Mouse (Mus musculus): ENCODE data around the gene Fbxl2. TPM values are rescaled to one million over a fixed set of nuclear protein-coding genes. Genes with fewer than 3 reads are reported as not detected.
A peak's percentile ranks its signal among the peaks of the same experiment; 100 is the strongest.

Fbxl2 gene
- polyA plus RNA-seq, 1 experiment from 2014 or later = 3.7 TPM

GRCm38 (mm10) chr9:113974945-113975344, 71.0 kb downstream of the Fbxl2 start:
- ATAC-seq (replicated peaks; ENCODE audit: low FRiP score, low TSS enrichment, low read depth) = no peak
- Histone ChIP-seq H3K27me3 (replicated peaks; ENCODE audit: control insufficient read depth, insufficient read depth, low read length) (no peaks in the 10 kb centered on the region), H3K4me2 (ENCODE audit: low read length) (no peak overlapping the region), H3K9me3 (ENCODE audit: control insufficient read depth, low read length) (no peaks in the 10 kb centered on the region), H3K9ac (ENCODE audit: low read length) (no peak overlapping the region), H3K36me3 (ENCODE audit: control insufficient read depth, insufficient read depth, low read length) (peaks cover 89% of the 10 kb centered on the region), H3K4me1 (replicated peaks; ENCODE audit: control insufficient read depth, insufficient read depth, low read length) (no peaks in the 10 kb centered on the region), H3K27ac (ENCODE audit: low read depth) (no peak overlapping the region), H3K4me3 (ENCODE audit: low read depth, low read length) (no peak overlapping the region)
- no peak for DNase-seq (ENCODE audit: low spot score)
- 84% methylated on average over 4 of the region's 4 CpGs for WGBS

GRCm38 (mm10) chr9:113973857-113974256, 72.1 kb downstream of the Fbxl2 start:
- peaks cover 89% of the 10 kb centered on the region for H3K36me3 ChIP-seq (ENCODE audit: control insufficient read depth, insufficient read depth, low read length)

GRCm38 (mm10) chr9:113971615-113972014, 74.4 kb downstream of the Fbxl2 start:
- H3K27me3 ChIP-seq (replicated peaks; ENCODE audit: control insufficient read depth, insufficient read depth, low read length) = no peaks in the 10 kb centered on the region
- WGBS = 64% methylated on average over 8 of the region's 8 CpGs
- H3K9me3 ChIP-seq (ENCODE audit: control insufficient read depth, low read length) = no peaks in the 10 kb centered on the region
- no peaks in the 10 kb centered on the region for H3K4me1 ChIP-seq (replicated peaks; ENCODE audit: control insufficient read depth, insufficient read depth, low read length)
- peak; percentile 44 for DNase-seq (ENCODE audit: low spot score)
- H3K4me2 ChIP-seq (ENCODE audit: low read length) = no peak overlapping the region
- no peak for ATAC-seq (replicated peaks; ENCODE audit: low FRiP score, low TSS enrichment, low read depth)
- H3K36me3 ChIP-seq (ENCODE audit: control insufficient read depth, insufficient read depth, low read length) = peaks cover 90% of the 10 kb centered on the region
- H3K4me3 ChIP-seq (ENCODE audit: low read depth, low read length) = no peak overlapping the region
- H3K27ac ChIP-seq (ENCODE audit: low read depth) = no peak overlapping the region
- H3K9ac ChIP-seq (ENCODE audit: low read length) = no peak overlapping the region

More at GRCm38 (mm10) chr9:113973857-113974256, 72.1 kb downstream of the Fbxl2 start:
- no peaks in the 10 kb centered on the region for H3K9me3 ChIP-seq (ENCODE audit: control insufficient read depth, low read length)
- no peak overlapping the region for H3K9ac ChIP-seq (ENCODE audit: low read length)
- H3K27me3 ChIP-seq (replicated peaks; ENCODE audit: control insufficient read depth, insufficient read depth, low read length) = no peaks in the 10 kb centered on the region
- no peak for ATAC-seq (replicated peaks; ENCODE audit: low FRiP score, low TSS enrichment, low read depth)
- H3K27ac ChIP-seq (ENCODE audit: low read depth) = no peak overlapping the region
- H3K4me2 ChIP-seq (ENCODE audit: low read length) = no peak overlapping the region
- no peaks in the 10 kb centered on the region for H3K4me1 ChIP-seq (replicated peaks; ENCODE audit: control insufficient read depth, insufficient read depth, low read length)
- WGBS = 91% methylated on average over 4 of the region's 4 CpGs
- no peak overlapping the region for H3K4me3 ChIP-seq (ENCODE audit: low read depth, low read length)
- DNase-seq (ENCODE audit: low spot score) = no peak

- Histone ChIP-seq H3K4me2 (ENCODE audit: low read length) (no peak overlapping the region), H3K36me3 (ENCODE audit: control insufficient read depth, insufficient read depth, low read length) (peaks cover 90% of the 10 kb centered on the region)
- 90% methylated on average over 14 of the region's 14 CpGs for WGBS
These were observed 76.0 kb downstream of the Fbxl2 start for GRCm38 (mm10) chr9:113970041-113970440.

GRCm38 (mm10) chr9:113969399-113969798, 76.6 kb downstream of the Fbxl2 start:
- WGBS = 95% methylated on average over 8 of the region's 8 CpGs

More at GRCm38 (mm10) chr9:113970041-113970440, 76.0 kb downstream of the Fbxl2 start:
- ATAC-seq (replicated peaks; ENCODE audit: low FRiP score, low TSS enrichment, low read depth) (no peak), DNase-seq (ENCODE audit: low spot score) (peak; percentile 49)
- Histone ChIP-seq H3K27me3 (replicated peaks; ENCODE audit: control insufficient read depth, insufficient read depth, low read length) (no peaks in the 10 kb centered on the region), H3K27ac (ENCODE audit: low read depth) (no peak overlapping the region), H3K4me3 (ENCODE audit: low read depth, low read length) (no peak overlapping the region), H3K4me1 (replicated peaks; ENCODE audit: control insufficient read depth, insufficient read depth, low read length) (no peaks in the 10 kb centered on the region), H3K9ac (ENCODE audit: low read length) (no peak overlapping the region), H3K9me3 (ENCODE audit: control insufficient read depth, low read length) (no peaks in the 10 kb centered on the region)

GRCm38 (mm10) chr9:113968967-113969366, 77.0 kb downstream of the Fbxl2 start:
- H3K4me2 ChIP-seq (ENCODE audit: low read length) = no peak overlapping the region
- no peaks in the 10 kb centered on the region for H3K9me3 ChIP-seq (ENCODE audit: control insufficient read depth, low read length)
- DNase-seq (ENCODE audit: low spot score) (no peak), ATAC-seq (replicated peaks; ENCODE audit: low FRiP score, low TSS enrichment, low read depth) (no peak)
- no peak overlapping the region for H3K9ac ChIP-seq (ENCODE audit: low read length)
- no peaks in the 10 kb centered on the region for H3K27me3 ChIP-seq (replicated peaks; ENCODE audit: control insufficient read depth, insufficient read depth, low read length)
- H3K27ac ChIP-seq (ENCODE audit: low read depth) = no peak overlapping the region
- no peaks in the 10 kb centered on the region for H3K4me1 ChIP-seq (replicated peaks; ENCODE audit: control insufficient read depth, insufficient read depth, low read length)
- H3K4me3 ChIP-seq (ENCODE audit: low read depth, low read length) = no peak overlapping the region
- H3K36me3 ChIP-seq (ENCODE audit: control insufficient read depth, insufficient read depth, low read length) = peaks cover 90% of the 10 kb centered on the region
- WGBS = 87% methylated on average over 7 of the region's 7 CpGs

More at GRCm38 (mm10) chr9:113969399-113969798, 76.6 kb downstream of the Fbxl2 start:
- no peaks in the 10 kb centered on the region for H3K4me1 ChIP-seq (replicated peaks; ENCODE audit: control insufficient read depth, insufficient read depth, low read length)
- H3K27me3 ChIP-seq (replicated peaks; ENCODE audit: control insufficient read depth, insufficient read depth, low read length) = no peaks in the 10 kb centered on the region
- no peak overlapping the region for H3K27ac ChIP-seq (ENCODE audit: low read depth)
- H3K9me3 ChIP-seq (ENCODE audit: control insufficient read depth, low read length) = no peaks in the 10 kb centered on the region
- H3K4me2 ChIP-seq (ENCODE audit: low read length) = no peak overlapping the region
- H3K4me3 ChIP-seq (ENCODE audit: low read depth, low read length) = no peak overlapping the region
- no peak overlapping the region for H3K9ac ChIP-seq (ENCODE audit: low read length)
- DNase-seq (ENCODE audit: low spot score) (no peak), ATAC-seq (replicated peaks; ENCODE audit: low FRiP score, low TSS enrichment, low read depth) (no peak)
- peaks cover 90% of the 10 kb centered on the region for H3K36me3 ChIP-seq (ENCODE audit: control insufficient read depth, insufficient read depth, low read length)

- Histone ChIP-seq H3K4me3 (ENCODE audit: low read depth, low read length) (no peak overlapping the region), H3K9me3 (ENCODE audit: control insufficient read depth, low read length) (no peaks in the 10 kb centered on the region), H3K4me2 (ENCODE audit: low read length) (no peak overlapping the region), H3K4me1 (replicated peaks; ENCODE audit: control insufficient read depth, insufficient read depth, low read length) (no peaks in the 10 kb centered on the region), H3K36me3 (ENCODE audit: control insufficient read depth, insufficient read depth, low read length) (peaks cover 93% of the 10 kb centered on the region), H3K9ac (ENCODE audit: low read length) (no peak overlapping the region), H3K27ac (ENCODE audit: low read depth) (no peak overlapping the region), H3K27me3 (replicated peaks; ENCODE audit: control insufficient read depth, insufficient read depth, low read length) (no peaks in the 10 kb centered on the region)
- WGBS = 92% methylated on average over 4 of the region's 4 CpGs
- no peak for DNase-seq (ENCODE audit: low spot score)
- ATAC-seq (replicated peaks; ENCODE audit: low FRiP score, low TSS enrichment, low read depth) = no peak
These were observed 79.2 kb downstream of the Fbxl2 start for GRCm38 (mm10) chr9:113966838-113967237.

- Histone ChIP-seq H3K4me2 (ENCODE audit: low read length) (no peak overlapping the region), H3K9ac (ENCODE audit: low read length) (no peak overlapping the region), H3K9me3 (ENCODE audit: control insufficient read depth, low read length) (no peaks in the 10 kb centered on the region), H3K4me3 (ENCODE audit: low read depth, low read length) (no peak overlapping the region), H3K4me1 (replicated peaks; ENCODE audit: control insufficient read depth, insufficient read depth, low read length) (no peaks in the 10 kb centered on the region), H3K27me3 (replicated peaks; ENCODE audit: control insufficient read depth, insufficient read depth, low read length) (no peaks in the 10 kb centered on the region), H3K36me3 (ENCODE audit: control insufficient read depth, insufficient read depth, low read length) (peaks cover 89% of the 10 kb centered on the region), H3K27ac (ENCODE audit: low read depth) (no peak overlapping the region)
- DNase-seq (ENCODE audit: low spot score) (no peak), ATAC-seq (replicated peaks; ENCODE audit: low FRiP score, low TSS enrichment, low read depth) (no peak)
- 91% methylated on average over 8 of the region's 8 CpGs for WGBS
These were observed 81.6 kb downstream of the Fbxl2 start for GRCm38 (mm10) chr9:113964415-113964814.

GRCm38 (mm10) chr9:113963718-113964117, 82.3 kb downstream of the Fbxl2 start:
- Histone ChIP-seq H3K9me3 (ENCODE audit: control insufficient read depth, low read length) (no peaks in the 10 kb centered on the region), H3K36me3 (ENCODE audit: control insufficient read depth, insufficient read depth, low read length) (peaks cover 89% of the 10 kb centered on the region), H3K4me3 (ENCODE audit: low read depth, low read length) (no peak overlapping the region), H3K9ac (ENCODE audit: low read length) (no peak overlapping the region), H3K27ac (ENCODE audit: low read depth) (no peak overlapping the region), H3K4me2 (ENCODE audit: low read length) (no peak overlapping the region), H3K4me1 (replicated peaks; ENCODE audit: control insufficient read depth, insufficient read depth, low read length) (no peaks in the 10 kb centered on the region), H3K27me3 (replicated peaks; ENCODE audit: control insufficient read depth, insufficient read depth, low read length) (no peaks in the 10 kb centered on the region)
- ATAC-seq (replicated peaks; ENCODE audit: low FRiP score, low TSS enrichment, low read depth) = no peak
- no peak for DNase-seq (ENCODE audit: low spot score)
